Comparison of ENCODE assay signal across 8 mouse cellular contexts in genomic region chr11:58167822-58168166, GRCm38 (mm10). TPM values are rescaled to one million over a fixed set of nuclear protein-coding genes. Genes with fewer than 3 reads are reported as not detected.
DNase-seq lines count a peak whose midpoint lies in the region; ATAC-seq and TF ChIP-seq lines count a peak whose summit lies in the region.

No protein-coding gene starts in this region.

- peak overlapping the region; percentile 97 for H3K4me3 ChIP-seq in heart, embryonic 11.5 days (ENCODE audit: low read depth, low read length)
- peak overlapping the region; percentile 99 for H3K4me3 ChIP-seq in E14TG2a.4 (replicated peaks; ENCODE audit: low read length)
- peak overlapping the region; percentile 82 for H3K4me3 ChIP-seq in forebrain, embryonic 13.5 days
- peak overlapping the region; percentile 90 for H3K4me3 ChIP-seq in liver, embryonic 16.5 days (ENCODE audit: low read depth, low read length)

- H3K27ac ChIP-seq in heart, embryonic 11.5 days (ENCODE audit: low read depth, low read length), result peak overlapping the region; percentile 64
- no peak overlapping the region for H3K27ac ChIP-seq in forebrain, embryonic 13.5 days
- H3K27ac ChIP-seq in liver, embryonic 16.5 days (ENCODE audit: low read length), result peak overlapping the region; percentile 71

- peak overlapping the region; percentile 88 for H3K9ac ChIP-seq in heart, embryonic 11.5 days (ENCODE audit: low read depth, low read length)
- H3K9ac ChIP-seq in forebrain, embryonic 13.5 days, result peak overlapping the region; percentile 85
- H3K9ac ChIP-seq in liver, embryonic 16.5 days (ENCODE audit: low read depth, low read length), result peak overlapping the region; percentile 81

- no peaks in the 10 kb centered on the region for H3K27me3 ChIP-seq in heart, embryonic 11.5 days (ENCODE audit: control insufficient read depth, insufficient read depth, low read length)
- no peaks in the 10 kb centered on the region for H3K27me3 ChIP-seq in E14TG2a.4 (ENCODE audit: insufficient read depth, low read length)
- H3K27me3 ChIP-seq in forebrain, embryonic 13.5 days, result no peaks in the 10 kb centered on the region
- no peaks in the 10 kb centered on the region for H3K27me3 ChIP-seq in liver, embryonic 16.5 days (ENCODE audit: control insufficient read depth, insufficient read depth, low read depth, low read length)

- DNase-seq in heart, postnatal 4 days, result no peak
- no peak for DNase-seq in left cerebral cortex, postnatal 10 days (ENCODE audit: extremely low spot score in 1 of 2, low spot score in 2 of 2)
- DNase-seq in urinary bladder, adult 18-20 months (ENCODE audit: low spot score in 2 of 2), result no peak
- no peak for DNase-seq in Muller cell, postnatal 12 days (ENCODE audit: inconsistent ontology term)

- peaks cover 29% of the 10 kb centered on the region for H3K36me3 ChIP-seq in heart, embryonic 11.5 days (ENCODE audit: control insufficient read depth, insufficient read depth, low read length)
- H3K36me3 ChIP-seq in E14TG2a.4 (ENCODE audit: insufficient read depth, low read length), result peaks cover 41% of the 10 kb centered on the region
- H3K36me3 ChIP-seq in forebrain, embryonic 13.5 days (ENCODE audit: poor library complexity, severe bottlenecking), result peaks cover 36% of the 10 kb centered on the region
- peaks cover 20% of the 10 kb centered on the region for H3K36me3 ChIP-seq in liver, embryonic 16.5 days (ENCODE audit: control insufficient read depth, insufficient read depth)

- H3K4me2 ChIP-seq in heart, embryonic 11.5 days, result peak overlapping the region; percentile 87
- H3K4me2 ChIP-seq in forebrain, embryonic 13.5 days, result peak overlapping the region; percentile 66
- H3K4me2 ChIP-seq in liver, embryonic 16.5 days (ENCODE audit: low read depth, low read length), result peak overlapping the region; percentile 88

- intact Hi-C loops in left cerebral cortex, postnatal 10 days (cut with DNase I), result no loop called here

- no peaks in the 10 kb centered on the region; the same call in 1 of the 2 replicates for H3K9me3 ChIP-seq in heart, embryonic 11.5 days (replicated peaks; ENCODE audit: control insufficient read depth, low read length)
- H3K9me3 ChIP-seq in E14TG2a.4 (ENCODE audit: low read length), result no peaks in the 10 kb centered on the region
- peaks cover 5% of the 10 kb centered on the region; the same call in 1 of the 2 replicates for H3K9me3 ChIP-seq in forebrain, embryonic 13.5 days (replicated peaks)
- no peaks in the 10 kb centered on the region for H3K9me3 ChIP-seq in liver, embryonic 16.5 days (replicated peaks; ENCODE audit: control insufficient read depth, low read length)

- 1% methylated on average over 8 of the region's 8 CpGs for WGBS in heart, embryonic 11.5 days (ENCODE audit: insufficient replicate concordance)
- WGBS in forebrain, embryonic 13.5 days, result 1% methylated on average over 8 of the region's 8 CpGs
- WGBS in liver, embryonic 16.5 days (ENCODE audit: insufficient replicate concordance), result 0% methylated on average over 8 of the region's 8 CpGs

- ATAC-seq in heart, embryonic 11.5 days (replicated peaks; ENCODE audit: insufficient number of reproducible peaks, low FRiP score, low TSS enrichment), result no peak
- no peak; the same call in 1 of the 2 replicates for ATAC-seq in forebrain, embryonic 13.5 days
- no peak for ATAC-seq in liver, embryonic 16.5 days (ENCODE audit: low read depth)

- no peak for TF ChIP-seq CTCF in E14TG2a.4 (conservative IDR thresholded peaks at IDR 0.05; ENCODE audit: low read length)

- H3K4me1 ChIP-seq in heart, embryonic 11.5 days (ENCODE audit: control insufficient read depth, insufficient read depth, low read length), result peaks cover 12% of the 10 kb centered on the region
- peaks cover 31% of the 10 kb centered on the region for H3K4me1 ChIP-seq in E14TG2a.4 (replicated peaks; ENCODE audit: low read depth, low read length)
- peaks cover 20% of the 10 kb centered on the region for H3K4me1 ChIP-seq in forebrain, embryonic 13.5 days
- H3K4me1 ChIP-seq in liver, embryonic 16.5 days (ENCODE audit: control insufficient read depth, low read depth, low read length), result peaks cover 21% of the 10 kb centered on the region

RNA-seq across cellular contexts. Expression of gene Gemin5, which starts 0.5 kb away (rescaled TPM):
- 15.3 TPM in 2 replicates for polyA plus RNA-seq in heart, embryonic 11.5 days (2014; fragmentation: Nextera tagmentation; extraction: Ambion mirVana)
- total RNA-seq in heart, postnatal 4 days (2021), result 10 to 100 TPM; 12.3 to 13.1 TPM
- 13.9 and 21.2 TPM in 2 replicates for polyA plus RNA-seq in forebrain, embryonic 13.5 days (2015; fragmentation: Nextera tagmentation; extraction: Ambion mirVana)
- polyA plus RNA-seq in liver, embryonic 16.5 days (2015; fragmentation: Nextera tagmentation; extraction: Ambion mirVana), result 7.2 and 7.4 TPM in 2 replicates
- total RNA-seq in left cerebral cortex, postnatal 10 days (2021), result 10 to 100 TPM; 15.7 to 17.8 TPM

RNA-seq across cellular contexts. Expression of gene Mrpl22, which starts 3.7 kb away (rescaled TPM):
- polyA plus RNA-seq in heart, embryonic 11.5 days (2014; fragmentation: Nextera tagmentation; extraction: Ambion mirVana), result 106 and 109 TPM in 2 replicates
- 10 to 100 TPM; 50.1 to 54.3 TPM for total RNA-seq in heart, postnatal 4 days (2021)
- 119 and 135 TPM in 2 replicates for polyA plus RNA-seq in forebrain, embryonic 13.5 days (2015; fragmentation: Nextera tagmentation; extraction: Ambion mirVana)
- 74.9 and 83.3 TPM in 2 replicates for polyA plus RNA-seq in liver, embryonic 16.5 days (2015; fragmentation: Nextera tagmentation; extraction: Ambion mirVana)
- total RNA-seq in left cerebral cortex, postnatal 10 days (2021), result 10 to 100 TPM; 31.0 to 38.0 TPM

RNA-seq across cellular contexts. Expression of gene Igtp, which starts 31.6 kb away (rescaled TPM):
- polyA plus RNA-seq in heart, embryonic 11.5 days (2014; fragmentation: Nextera tagmentation; extraction: Ambion mirVana), result 4.1 and 5.3 TPM in 2 replicates
- total RNA-seq in heart, postnatal 4 days (2021), result 1 to 10 TPM; 4.8 to 4.9 TPM
- polyA plus RNA-seq in forebrain, embryonic 13.5 days (2015; fragmentation: Nextera tagmentation; extraction: Ambion mirVana), result 0.83 and 0.94 TPM in 2 replicates
- 7.7 and 9.6 TPM in 2 replicates for polyA plus RNA-seq in liver, embryonic 16.5 days (2015; fragmentation: Nextera tagmentation; extraction: Ambion mirVana)
- total RNA-seq in left cerebral cortex, postnatal 10 days (2021), result 1 to 10 TPM; 1.1 to 1.9 TPM

RNA-seq across cellular contexts. Expression of gene Irgm2, which starts 31.6 kb away (rescaled TPM):
- 1.4 and 1.6 TPM in 2 replicates for polyA plus RNA-seq in heart, embryonic 11.5 days (2014; fragmentation: Nextera tagmentation; extraction: Ambion mirVana)
- total RNA-seq in heart, postnatal 4 days (2021), result 1 to 10 TPM; 4.4 to 4.8 TPM
- 0.29 and 0.49 TPM in 2 replicates for polyA plus RNA-seq in forebrain, embryonic 13.5 days (2015; fragmentation: Nextera tagmentation; extraction: Ambion mirVana)
- polyA plus RNA-seq in liver, embryonic 16.5 days (2015; fragmentation: Nextera tagmentation; extraction: Ambion mirVana), result 5.5 and 6.8 TPM in 2 replicates
- total RNA-seq in left cerebral cortex, postnatal 10 days (2021), result 1 to 10 TPM; 1.2 to 1.5 TPM
